Mouse (Mus musculus) kidney, adult 2 months (tissue): ENCODE measurements at regions not wholly inside any gene's neighbourhood (a gene's known extent, or its start where the extent isn't known, plus 50 kb on each side); places are given as distances from the start of the nearest gene placed in this dataset.

Experiments used
- DNase-seq: peaks from one replicate; pipeline ENCODE4 v3.0.0; 2021
- H3K27ac ChIP-seq: fragments of 200-500 bp; 2 replicates; pipeline ENCODE4 v1.5.1; 2012; ENCODE audit warnings: low read depth, low read length, control low read depth, inconsistent platforms; ENCODE audit not compliant: insufficient read depth
- H3K27me3 ChIP-seq: fragments of 200-500 bp; replicated peaks from 2 replicates; pipeline ENCODE4 v1.6.1; 2012; ENCODE audit warnings: mild to moderate bottlenecking, moderate library complexity, low read length, inconsistent platforms; ENCODE audit not compliant: control insufficient read depth, insufficient read depth
- H3K36me3 ChIP-seq: fragments of 200-500 bp; 2 replicates; pipeline ENCODE4 v1.6.1; 2012; ENCODE audit warnings: mild to moderate bottlenecking, moderate library complexity, low read length, inconsistent platforms; ENCODE audit not compliant: control insufficient read depth, insufficient read depth
- H3K4me1 ChIP-seq: fragments of 200-500 bp; 2 replicates; pipeline ENCODE4 v1.6.1; 2011; ENCODE audit warnings: low read length; ENCODE audit not compliant: control insufficient read depth, insufficient read depth
- H3K4me3 ChIP-seq: fragments of 200-500 bp; 2 replicates; pipeline ENCODE4 v1.5.1; 2011; ENCODE audit warnings: mild to moderate bottlenecking, low read depth, low read length, control low read depth; ENCODE audit not compliant: insufficient read depth
- CTCF ChIP-seq: fragments of 200-500 bp; conservative IDR thresholded peaks from 2 replicates; pipeline ENCODE4 v1.5.1; 2011; ENCODE audit warnings: low read depth, mild to moderate bottlenecking, control low read depth, low read length, moderate library complexity, mixed read lengths; ENCODE audit not compliant: insufficient read depth, insufficient read length
- POLR2A ChIP-seq: fragments of 200-500 bp; IDR thresholded peaks from one replicate; pipeline ENCODE4 v1.6.1; 2011; ENCODE audit warnings: low read depth, low read length, control low read depth
- WGBS: fragments of 180-500 bp; shearing (Covaris S2); methylation state at CpG from one replicate; pipeline ENCODE4 v1.1.7; 2018; 5-methylcytosine and 5-hydroxymethylcytosine counted together

GRCm38 (mm10) chr14:62193371-62193770 lies 99.0 kb upstream of the Rnaseh2b start:
- 66% methylated on average over 4 of the region's 4 CpGs for WGBS
- TF ChIP-seq POLR2A (no peak), CTCF (no peak)
- H3K36me3 ChIP-seq, result no peaks in the 10 kb centered on the region
- peaks cover 5% of the 10 kb centered on the region; the same call in 1 of the 2 replicates for H3K4me1 ChIP-seq
- no peak overlapping the region for H3K27ac ChIP-seq
- H3K4me3 ChIP-seq, result no peak overlapping the region
- no peak for DNase-seq
- no peaks in the 10 kb centered on the region for H3K27me3 ChIP-seq

GRCm38 (mm10) chr14:62196776-62197175 lies 95.6 kb upstream of the Rnaseh2b start:
- Histone ChIP-seq H3K4me1 (peaks cover 5% of the 10 kb centered on the region; the same call in 1 of the 2 replicates), H3K27ac (no peak overlapping the region), H3K4me3 (no peak overlapping the region), H3K36me3 (no peaks in the 10 kb centered on the region), H3K27me3 (no peaks in the 10 kb centered on the region)
- TF ChIP-seq POLR2A (no peak), CTCF (no peak)
- WGBS, result 76% methylated on average over 4 of the region's 4 CpGs
- DNase-seq, result no peak

- Histone ChIP-seq H3K36me3 (no peaks in the 10 kb centered on the region), H3K27me3 (no peaks in the 10 kb centered on the region), H3K4me3 (no peak overlapping the region), H3K4me1 (peaks cover 5% of the 10 kb centered on the region; the same call in 1 of the 2 replicates), H3K27ac (no peak overlapping the region)
- WGBS, result 58% methylated on average over 6 of the region's 6 CpGs
- no peak for TF ChIP-seq CTCF
- TF ChIP-seq POLR2A, result no peak
- DNase-seq, result peak; percentile 84
Measured at GRCm38 (mm10) chr14:62198476-62199190, 93.8 kb upstream of the Rnaseh2b start.

GRCm38 (mm10) chr14:62215071-62215470 lies 77.3 kb upstream of the Rnaseh2b start:
- Histone ChIP-seq H3K4me3 (no peak overlapping the region), H3K4me1 (no peaks in the 10 kb centered on the region), H3K27ac (no peak overlapping the region), H3K36me3 (no peaks in the 10 kb centered on the region), H3K27me3 (no peaks in the 10 kb centered on the region)
- no peak for DNase-seq
- TF ChIP-seq POLR2A, result no peak
- no peak for TF ChIP-seq CTCF
- WGBS, result 56% methylated on average over 1 of the region's 1 CpGs

GRCm38 (mm10) chr14:62216995-62217394 lies 75.4 kb upstream of the Rnaseh2b start:
- 96% methylated on average over 1 of the region's 1 CpGs for WGBS
- no peak for DNase-seq
- Histone ChIP-seq H3K27me3 (no peaks in the 10 kb centered on the region), H3K27ac (no peak overlapping the region), H3K4me1 (no peaks in the 10 kb centered on the region), H3K4me3 (no peak overlapping the region), H3K36me3 (no peaks in the 10 kb centered on the region)
- TF ChIP-seq CTCF, result no peak
- TF ChIP-seq POLR2A, result no peak

GRCm38 (mm10) chr14:62217971-62218370 lies 74.4 kb upstream of the Rnaseh2b start:
- no peak for TF ChIP-seq CTCF
- TF ChIP-seq POLR2A, result no peak
- no peak for DNase-seq

GRCm38 (mm10) chr14:62218716-62219115 lies 73.7 kb upstream of the Rnaseh2b start:
- no peak for TF ChIP-seq POLR2A
- TF ChIP-seq CTCF, result no peak
- Histone ChIP-seq H3K4me1 (no peaks in the 10 kb centered on the region), H3K27me3 (no peaks in the 10 kb centered on the region), H3K27ac (no peak overlapping the region), H3K4me3 (no peak overlapping the region), H3K36me3 (no peaks in the 10 kb centered on the region)
- DNase-seq, result no peak
- 57% methylated on average over 2 of the region's 2 CpGs for WGBS

More at GRCm38 (mm10) chr14:62217971-62218370, 74.4 kb upstream of the Rnaseh2b start:
- Histone ChIP-seq H3K27ac (no peak overlapping the region), H3K4me1 (no peaks in the 10 kb centered on the region), H3K4me3 (no peak overlapping the region), H3K36me3 (no peaks in the 10 kb centered on the region), H3K27me3 (no peaks in the 10 kb centered on the region)
- whole genome bisulfite sequencing, result 74% methylated on average over 2 of the region's 2 CpGs
